Mouse (Mus musculus) thymus, adult 2 months (tissue): ENCODE measurements around the gene Tex12.

Experiments used
- CTCF ChIP-seq: fragments of 200-500 bp; IDR thresholded peaks from 2 replicates; pipeline ENCODE4 v1.5.1; 2012; ENCODE audit warnings: mild to moderate bottlenecking, control low read depth, low read length, moderate library complexity, borderline replicate concordance; ENCODE audit not compliant: control insufficient read depth, poor library complexity, insufficient read depth; ENCODE audit errors: extremely low read depth
- POLR2A ChIP-seq: fragments of 200-500 bp; IDR thresholded peaks from 2 replicates; pipeline ENCODE4 v1.6.1; 2012; ENCODE audit warnings: mild to moderate bottlenecking, low read length, control low read depth, moderate library complexity; ENCODE audit not compliant: control insufficient read depth, poor library complexity, insufficient read depth; ENCODE audit errors: extremely low read depth

DNA sequence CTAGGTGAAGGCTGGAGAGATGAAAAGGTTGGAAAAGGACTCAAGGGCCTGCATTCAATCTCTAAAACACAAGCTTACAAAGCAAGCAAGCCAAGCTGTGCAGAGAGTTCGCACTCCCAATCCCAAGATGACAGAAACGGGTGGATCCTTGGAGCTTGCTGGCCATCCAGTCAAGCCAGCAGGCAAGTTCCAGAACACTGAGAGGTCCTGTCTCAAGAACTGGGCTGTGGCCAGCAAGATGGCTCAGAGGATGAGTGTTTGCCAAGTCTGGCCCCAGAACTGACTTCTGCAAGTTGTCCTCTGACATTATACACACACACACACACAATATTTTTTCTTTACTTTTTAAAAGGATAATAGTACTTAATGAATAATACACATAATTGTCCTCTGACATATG, 6.8 kb upstream of the Tex12 start:
- TF ChIP-seq POLR2A = no peak
- TF ChIP-seq CTCF = no peak
